Mouse (Mus musculus): ENCODE data around the gene C87977.

DNA sequence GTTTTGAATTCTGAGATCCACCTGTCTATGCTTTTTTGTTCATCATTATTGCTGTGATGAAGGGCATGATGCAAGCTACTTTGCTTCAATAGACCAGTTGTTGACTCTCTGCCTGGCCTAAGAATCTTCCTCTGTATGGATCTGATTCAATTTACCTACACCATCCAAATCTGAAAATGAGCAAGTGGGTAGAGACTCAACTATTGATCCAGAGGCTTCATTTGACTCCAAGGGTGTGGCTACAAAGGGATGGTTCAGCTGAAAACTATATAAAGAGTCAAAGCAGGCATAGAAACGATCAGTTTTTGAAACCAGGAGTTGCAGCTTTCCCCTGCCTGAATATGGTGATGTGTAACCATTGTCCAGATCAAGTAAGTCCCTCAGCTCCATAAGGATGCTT is 22.7 kb downstream of the C87977 start, which contains the start of gene Oog2:
- TF ChIP-seq CTCF (IDR thresholded peaks at IDR 0.05; ENCODE audit: control insufficient read depth, insufficient read depth, insufficient read length) = no peak
- TF ChIP-seq FOSL1 (IDR thresholded peaks at IDR 0.05; ENCODE audit: insufficient read depth, low read length, poor library complexity, severe bottlenecking) = no peak
- TF ChIP-seq USF1 (IDR thresholded peaks at IDR 0.05; ENCODE audit: low read depth) = no peak
- TF ChIP-seq MYOD1 (IDR thresholded peaks at IDR 0.05; ENCODE audit: control insufficient read depth, insufficient read length, low read depth) = no peak
